Mouse (Mus musculus): ENCODE measurements around the gene Angel2.

DNA sequence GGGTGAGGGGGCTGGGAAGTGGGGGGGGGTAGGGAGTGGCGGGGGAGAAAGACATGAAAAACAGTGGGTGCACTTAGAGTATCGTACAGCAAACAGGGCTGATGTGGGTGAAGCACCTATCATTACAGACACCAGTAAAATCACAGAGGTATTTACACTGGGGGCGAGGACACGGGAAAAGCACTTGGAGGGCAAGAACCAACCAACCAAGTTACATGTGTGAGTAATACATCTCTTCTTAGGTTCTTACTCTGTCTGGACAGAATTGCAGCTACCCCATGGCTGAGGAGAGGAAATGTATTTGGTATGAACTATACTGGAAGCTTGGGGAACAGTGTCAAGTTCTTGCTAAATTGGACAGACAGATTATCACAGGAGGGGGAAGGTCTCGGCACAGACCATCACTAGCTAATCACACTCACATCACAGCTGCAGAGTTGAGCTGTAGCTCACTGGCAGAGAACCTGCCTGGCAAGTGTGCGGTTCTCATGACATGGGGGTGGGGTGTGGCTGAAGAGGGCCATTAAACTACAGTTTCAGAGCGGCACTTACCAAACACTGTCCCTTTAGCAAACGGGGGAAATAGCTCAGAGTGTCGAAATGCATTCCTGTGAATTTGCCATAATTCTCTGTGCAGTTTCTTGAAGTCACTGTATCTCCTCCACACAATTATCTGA, 25.9 kb upstream of the Angel2 start:
- TF ChIP-seq HCFC1 (IDR thresholded peaks at IDR 0.05; ENCODE audit: borderline replicate concordance, insufficient read depth, low read length) (no peak), CHD2 (IDR thresholded peaks at IDR 0.05; ENCODE audit: low read depth, low read length) (no peak)

Measured in ES-E14 (cell line).